Mouse (Mus musculus) limb, embryonic 14.5 days (tissue): ENCODE results near the gene Dennd1a. TPM values are rescaled to one million over a fixed set of nuclear protein-coding genes. Genes with fewer than 3 reads are reported as not detected.

Source experiments
- ATAC-seq: fragments of 200-750 bp; cut with Nextera tagmentation; 2 replicates; pipeline ENCODE4 v1.8.0; 2017; ENCODE audit warnings: low read depth, moderate number of reproducible peaks, moderate TSS enrichment; ENCODE audit not compliant: low FRiP score
- DNase-seq: peaks from one replicate; pipeline ENCODE4 v3.0.0-alpha.2; 2015; ENCODE audit warnings: low spot score
- H3K27ac ChIP-seq: fragments of 300-500 bp; sonication (generic); replicated peaks from 2 replicates; pipeline ENCODE4 v1.5.1; 2014; ENCODE audit warnings: low read depth, mild to moderate bottlenecking, low read length, moderate library complexity, mixed read lengths
- H3K27me3 ChIP-seq: fragments of 300-500 bp; sonication (generic); 2 replicates; pipeline ENCODE4 v1.6.1; 2014; ENCODE audit warnings: low read length, mixed read lengths; ENCODE audit not compliant: control insufficient read depth, insufficient read depth
- H3K36me3 ChIP-seq: fragments of 300-500 bp; sonication (generic); 2 replicates; pipeline ENCODE4 v1.6.1; 2014; ENCODE audit warnings: mild to moderate bottlenecking, low read length, moderate library complexity, mixed read lengths; ENCODE audit not compliant: control insufficient read depth, insufficient read depth
- H3K4me1 ChIP-seq: fragments of 300-500 bp; sonication (generic); 2 replicates; pipeline ENCODE4 v1.6.1; 2014; ENCODE audit warnings: antibody characterized with exemption, low read length, mixed read lengths; ENCODE audit not compliant: control insufficient read depth, insufficient read depth
- H3K4me2 ChIP-seq: fragments of 300-500 bp; sonication (generic); replicated peaks from 2 replicates; pipeline ENCODE4 v1.6.1; 2014; ENCODE audit warnings: low read depth, mild to moderate bottlenecking, low read length, moderate library complexity; ENCODE audit not compliant: severe bottlenecking
- H3K4me3 ChIP-seq: fragments of 300-500 bp; sonication (generic); replicated peaks from 2 replicates; pipeline ENCODE4 v1.5.1; 2014; ENCODE audit warnings: low read length
- H3K9ac ChIP-seq: fragments of 300-500 bp; sonication (generic); 2 replicates; pipeline ENCODE4 v1.6.1; 2014; ENCODE audit warnings: mild to moderate bottlenecking, low read depth, low read length, moderate library complexity; ENCODE audit not compliant: severe bottlenecking
- H3K9me3 ChIP-seq: fragments of 300-500 bp; sonication (generic); 2 replicates; pipeline ENCODE4 v1.6.1; 2016; ENCODE audit warnings: low read length; ENCODE audit not compliant: control insufficient read depth
- POLR2A ChIP-seq: fragments of 200-500 bp; IDR thresholded peaks from 2 replicates; pipeline ENCODE4 v1.8.0; 2012; ENCODE audit warnings: inconsistent platforms, mild to moderate bottlenecking, moderate library complexity, borderline replicate concordance; ENCODE audit not compliant: insufficient read depth, insufficient read length; ENCODE audit errors: extremely low read depth
- WGBS: fragments of 180-500 bp; shearing (Covaris S2); extraction: QIAGEN DNeasy Blood & Tissue Kit; methylation state at CpG from one replicate; pipeline ENCODE4 v1.1.7; 2014; 5-methylcytosine and 5-hydroxymethylcytosine counted together
- polyA plus RNA-seq, 2 experiments: library from polyadenylated mRNA; depleted of rRNA in 1 of 2; stranded (reverse) in 1 of 2; unstranded in 1 of 2; fragments of >200 nt; fragmentation: Nextera tagmentation in 1 of 2; extraction: Ambion mirVana in 1 of 2; gene quantifications; 2 replicates each; pipeline versions ENCODE4 v1.2.1 to v1.2.3; 2012 to 2014

The Dennd1a gene
- polyA plus RNA-seq, 2 experiments = 11.8 to 22.9 TPM

DNA sequence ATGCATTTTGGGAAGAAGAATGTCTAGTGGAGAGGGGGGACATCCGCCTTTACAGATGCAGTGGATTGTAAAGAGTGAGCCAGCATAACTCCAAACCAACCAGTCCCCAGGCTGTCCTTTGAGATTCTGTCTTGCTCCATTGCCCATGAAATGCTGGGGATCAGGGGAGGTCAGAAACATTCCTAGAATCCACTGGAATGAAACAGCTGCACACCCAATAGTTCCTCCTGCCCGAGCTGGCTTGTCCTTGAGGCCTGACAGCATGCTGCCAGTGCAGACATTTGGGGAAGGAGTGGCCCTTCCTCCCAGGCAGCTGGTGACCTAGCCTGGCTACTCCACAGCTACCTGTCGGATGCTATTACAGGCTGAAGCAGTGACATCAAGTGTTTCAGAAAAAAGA lies 246.3 kb downstream of the Dennd1a start:
- 61% methylated on average over 3 of the region's 3 CpGs for WGBS

DNA sequence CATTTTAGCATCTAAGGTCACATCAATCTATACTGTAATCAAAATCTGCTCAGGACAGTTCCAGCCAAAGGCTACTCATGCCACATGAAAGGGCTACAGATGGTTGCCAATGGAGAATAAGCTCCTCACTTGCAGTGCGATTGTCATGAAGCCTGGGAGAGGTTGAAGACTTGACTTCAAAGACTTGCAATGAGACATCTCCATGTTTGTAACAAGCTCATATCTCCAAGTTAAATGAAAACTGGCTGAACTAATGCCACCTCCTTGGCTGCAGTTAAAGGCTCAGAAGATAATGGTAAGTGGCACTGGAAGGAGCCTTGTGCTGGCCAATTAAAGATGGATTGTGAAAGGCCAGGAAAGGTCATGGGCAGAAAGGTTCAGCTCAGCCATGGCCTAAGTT lies 247.6 kb downstream of the Dennd1a start:
- no peak overlapping the region for H3K9ac ChIP-seq
- no peak for ATAC-seq
- no peak overlapping the region for H3K4me3 ChIP-seq
- no peak for DNase-seq
- no peak overlapping the region for H3K4me2 ChIP-seq
- H3K9me3 ChIP-seq = no peaks in the 10 kb centered on the region
- 100% methylated on average over 1 of the region's 1 CpGs for WGBS
- no peaks in the 10 kb centered on the region for H3K27me3 ChIP-seq
- H3K27ac ChIP-seq = no peak overlapping the region
- no peaks in the 10 kb centered on the region for H3K36me3 ChIP-seq
- no peaks in the 10 kb centered on the region for H3K4me1 ChIP-seq
- no peak for TF ChIP-seq POLR2A

More for the DNA sequence above, 246.3 kb downstream of the Dennd1a start:
- TF ChIP-seq POLR2A = no peak
- Histone ChIP-seq H3K4me3 (no peak overlapping the region), H3K27ac (no peak overlapping the region), H3K27me3 (no peaks in the 10 kb centered on the region), H3K4me1 (no peaks in the 10 kb centered on the region), H3K9ac (no peak overlapping the region), H3K4me2 (no peak overlapping the region), H3K9me3 (no peaks in the 10 kb centered on the region), H3K36me3 (no peaks in the 10 kb centered on the region)
- no peak for ATAC-seq
- no peak for DNase-seq

DNA sequence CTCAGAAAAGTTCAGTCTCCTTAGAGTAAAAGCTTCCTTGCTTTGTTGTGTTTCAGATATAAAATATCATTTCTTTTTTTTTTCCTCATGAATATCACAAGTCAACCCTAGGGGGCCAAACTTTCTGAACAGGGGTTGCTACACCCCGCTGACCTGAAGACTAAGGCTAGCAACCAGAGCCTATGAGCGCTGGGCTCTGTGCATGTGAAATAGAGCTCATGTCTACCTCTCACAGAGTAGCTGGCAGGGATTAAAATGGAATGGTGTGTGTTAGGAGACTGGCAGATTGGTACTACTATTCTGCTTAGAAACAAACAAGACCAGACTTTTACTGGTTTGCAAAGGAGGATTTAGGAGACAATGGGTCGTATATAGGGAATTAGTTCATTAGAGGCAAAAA lies 258.9 kb downstream of the Dennd1a start:
- no peak for TF ChIP-seq POLR2A
- WGBS = 83% methylated on average over 3 of the region's 3 CpGs

DNA sequence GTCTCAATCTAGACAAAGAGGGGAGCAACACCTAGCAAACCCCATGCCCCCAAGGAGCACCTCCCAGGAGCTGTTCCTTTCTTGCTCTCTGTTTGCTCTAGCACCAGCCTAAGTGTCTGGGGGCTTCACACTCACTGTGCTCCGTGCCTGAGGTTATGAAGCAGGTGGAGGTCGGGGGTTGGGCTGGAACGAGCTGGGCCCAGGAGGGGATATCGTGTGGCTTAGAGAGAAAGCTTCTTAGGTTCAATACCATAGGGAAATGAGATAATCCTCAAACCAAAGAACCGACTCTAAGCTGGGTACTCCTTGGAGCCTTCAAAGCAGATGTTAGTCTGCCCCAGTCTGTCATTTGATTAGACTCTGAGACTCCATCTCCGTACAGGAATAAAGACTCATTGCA lies 261.6 kb downstream of the Dennd1a start:
- Histone ChIP-seq H3K4me3 (no peak overlapping the region), H3K36me3 (no peaks in the 10 kb centered on the region), H3K27ac (no peak overlapping the region), H3K4me1 (no peaks in the 10 kb centered on the region), H3K27me3 (no peaks in the 10 kb centered on the region), H3K4me2 (no peak overlapping the region), H3K9ac (no peak overlapping the region), H3K9me3 (no peaks in the 10 kb centered on the region)
- 40% methylated on average over 6 of the region's 6 CpGs for WGBS
- DNase-seq = no peak
- ATAC-seq = no peak
- no peak for TF ChIP-seq POLR2A

More for the DNA sequence above, 258.9 kb downstream of the Dennd1a start:
- ATAC-seq (no peak), DNase-seq (no peak)
- Histone ChIP-seq H3K4me1 (no peaks in the 10 kb centered on the region), H3K4me2 (no peak overlapping the region), H3K27ac (no peak overlapping the region), H3K4me3 (no peak overlapping the region), H3K36me3 (no peaks in the 10 kb centered on the region), H3K27me3 (no peaks in the 10 kb centered on the region), H3K9ac (no peak overlapping the region), H3K9me3 (no peaks in the 10 kb centered on the region)

DNA sequence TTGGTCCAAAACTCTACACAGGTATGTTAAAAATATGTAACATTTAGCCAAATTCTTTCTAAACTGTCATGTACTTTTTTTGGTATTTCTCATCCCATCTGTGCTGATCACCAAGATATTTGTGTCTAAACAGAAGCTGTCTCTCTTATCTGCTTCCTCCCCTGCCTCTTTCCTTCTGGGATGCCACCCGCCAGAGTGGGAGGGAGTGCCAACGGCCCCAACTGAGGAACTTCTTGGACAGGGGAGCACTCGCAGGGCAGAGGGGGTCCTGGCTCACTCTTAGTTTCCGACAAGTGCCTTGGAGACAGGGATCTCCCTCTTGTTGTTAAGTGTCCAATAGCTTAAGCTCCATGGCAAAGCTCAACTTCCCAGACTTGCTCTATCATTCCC lies 263.5 kb downstream of the Dennd1a start:
- ATAC-seq = no peak
- no peak for TF ChIP-seq POLR2A

More for the DNA sequence above, 263.5 kb downstream of the Dennd1a start:
- Histone ChIP-seq H3K27me3 (no peaks in the 10 kb centered on the region), H3K4me3 (no peak overlapping the region), H3K4me1 (no peaks in the 10 kb centered on the region), H3K4me2 (no peak overlapping the region), H3K9ac (no peak overlapping the region), H3K9me3 (no peaks in the 10 kb centered on the region), H3K27ac (no peak overlapping the region), H3K36me3 (no peaks in the 10 kb centered on the region)
- DNase-seq = no peak
- WGBS = 85% methylated on average over 4 of the region's 4 CpGs
